Mouse (Mus musculus) mouse embryonic stem cell (cell line): ENCODE data around the gene Caskin1.

Experiments
- in situ Hi-C, 2 experiments: fragments of 300-500 bp; cut with MboI; formaldehyde crosslinking; loops; 1 replicate in 1 of 2; 3 replicates in 1 of 2; pipeline ENCODE4 v1.14.3; 2019 to 2020; ENCODE audit warnings: low sequenced_read_pairs in 2 of 2, low pct_unique_long_range_greater_than_20kb in 1 of 2, mixed read lengths in 1 of 2; ENCODE audit not compliant: unreplicated experiment in 1 of 2

The Caskin1 gene

GRCm38 (mm10) chr17:24469910-24470602 lies 18.3 kb upstream of the Caskin1 start, which contains the start of the genes E4f1 and Pgp:
Gene E4f1 (minus strand): TSS chr17:24470313.
Gene Pgp (plus strand): TSS chr17:24470392.
- in situ Hi-C loops, result no loop called here

GRCm38 (mm10) chr17:24470701-24471527 lies 17.5 kb upstream of the Caskin1 start:
- in situ Hi-C loops, result no loop called here

GRCm38 (mm10) chr17:24472512-24472911 lies 15.9 kb upstream of the Caskin1 start:
- in situ Hi-C loops, result no loop called here

GRCm38 (mm10) chr17:24473612-24474275 lies 14.7 kb upstream of the Caskin1 start, which contains the start of gene Bricd5:
Gene Bricd5 (plus strand): TSS chr17:24473884.
- in situ Hi-C loops, result no loop called here

GRCm38 (mm10) chr17:24474557-24474956 lies 13.8 kb upstream of the Caskin1 start:
- in situ Hi-C loops, result no loop called here

GRCm38 (mm10) chr17:24475586-24475985 lies 12.8 kb upstream of the Caskin1 start:
- in situ Hi-C loops, result no loop called here

GRCm38 (mm10) chr17:24476022-24476776 lies 12.2 kb upstream of the Caskin1 start:
- in situ Hi-C loops, result no loop called here

- in situ Hi-C loops, result no loop called here
These were observed 11.1 kb upstream of the Caskin1 start for GRCm38 (mm10) chr17:24477053-24477984.

- in situ Hi-C loops, result no loop called here
These were observed 10.3 kb upstream of the Caskin1 start for GRCm38 (mm10) chr17:24477985-24478600.

GRCm38 (mm10) chr17:24478663-24479380 lies 9.6 kb upstream of the Caskin1 start, which contains the start of gene Mlst8:
Gene Mlst8 (minus strand): TSS chr17:24479078.
- in situ Hi-C loops, result no loop called here

- in situ Hi-C loops, result no loop called here
These were observed 9.0 kb upstream of the Caskin1 start for GRCm38 (mm10) chr17:24479431-24479830.

- in situ Hi-C loops, result loop anchor here in 1 of 2 experiments (5.0 kb wide), 1 partner anchor 52 kb away; the partner anchor contains the start of gene Rab26
These were observed 8.1 kb upstream of the Caskin1 start for GRCm38 (mm10) chr17:24480201-24480826.

- in situ Hi-C loops, result loop anchor here in 1 of 2 experiments (5.0 kb wide), 1 partner anchor 51 kb away; the partner anchor contains the start of gene Rab26
These were observed 7.2 kb upstream of the Caskin1 start for GRCm38 (mm10) chr17:24481027-24481815.

GRCm38 (mm10) chr17:24483495-24483894 lies 4.9 kb upstream of the Caskin1 start:
- in situ Hi-C loops, result loop anchor here in 1 of 2 experiments (5.0 kb wide), 1 partner anchor 49 kb away; the partner anchor contains the start of gene Rab26
